Mouse (Mus musculus): Measurements from ENCODE around the gene Ccdc113.

DNA sequence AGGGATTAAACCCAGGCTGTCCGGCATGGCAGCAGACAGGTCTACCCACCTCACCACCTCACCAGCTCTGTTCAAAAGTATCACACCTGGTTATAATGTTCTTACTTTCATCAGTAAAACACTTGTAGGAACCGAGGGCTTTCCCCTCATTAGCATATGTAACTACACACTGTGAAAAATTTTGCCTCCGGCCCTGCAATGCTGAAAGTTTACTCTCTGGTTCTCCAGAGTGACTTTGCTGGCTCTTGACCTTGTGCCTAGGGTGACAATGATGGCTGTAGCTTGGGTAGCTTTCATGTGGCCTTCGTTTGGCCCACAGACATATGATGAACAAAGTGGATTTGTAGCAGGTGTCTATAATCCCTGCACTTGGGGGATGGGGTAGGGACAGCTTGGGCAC is 13.1 kb downstream of the Ccdc113 start:
- TF ChIP-seq GATA1 (IDR thresholded peaks at IDR 0.05; ENCODE audit: low read length) (no peak), TAL1 (IDR thresholded peaks at IDR 0.05; ENCODE audit: low read length) (no peak)
